Mouse (Mus musculus): ENCODE results near the gene Bicc1.

The Bicc1 gene

GRCm38 (mm10) chr10:71120121-71120768 is 39.3 kb downstream of the Bicc1 start:
- DNase-seq, result no peak

- DNase-seq, result peak; percentile 17
These were observed 40.2 kb downstream of the Bicc1 start for GRCm38 (mm10) chr10:71119120-71119847.

GRCm38 (mm10) chr10:71117766-71118165 is 41.7 kb downstream of the Bicc1 start:
- no peak for DNase-seq

GRCm38 (mm10) chr10:71114260-71114920 is 45.1 kb downstream of the Bicc1 start:
- peak; percentile 30 for DNase-seq

GRCm38 (mm10) chr10:71106491-71107205 is 52.9 kb downstream of the Bicc1 start:
- no peak for DNase-seq

GRCm38 (mm10) chr10:71104791-71105190 is 54.7 kb downstream of the Bicc1 start:
- DNase-seq, result no peak

GRCm38 (mm10) chr10:71100815-71101499 is 58.5 kb downstream of the Bicc1 start:
- no peak for DNase-seq

GRCm38 (mm10) chr10:71094707-71095254 is 64.7 kb downstream of the Bicc1 start:
- no peak for DNase-seq

- DNase-seq, result no peak
These were observed 66.2 kb downstream of the Bicc1 start for GRCm38 (mm10) chr10:71093312-71093711.

GRCm38 (mm10) chr10:71087359-71087716 is 72.2 kb downstream of the Bicc1 start:
- no peak for DNase-seq

- no peak for DNase-seq
These were observed 72.7 kb downstream of the Bicc1 start for GRCm38 (mm10) chr10:71086571-71087358.

- no peak for DNase-seq
These were observed 76.5 kb downstream of the Bicc1 start for GRCm38 (mm10) chr10:71082986-71083385.

- no peak for DNase-seq
These were observed 80.6 kb downstream of the Bicc1 start for GRCm38 (mm10) chr10:71078856-71079255.

- no peak for DNase-seq
These were observed 94.5 kb downstream of the Bicc1 start for GRCm38 (mm10) chr10:71065009-71065408.

- DNase-seq, result no peak
These were observed 94.9 kb downstream of the Bicc1 start for GRCm38 (mm10) chr10:71064576-71064975.

- peak; percentile 51 for DNase-seq
These were observed 97.3 kb downstream of the Bicc1 start for GRCm38 (mm10) chr10:71062151-71062550.

- DNase-seq, result no peak
These were observed 99.2 kb downstream of the Bicc1 start for GRCm38 (mm10) chr10:71060269-71060668.

GRCm38 (mm10) chr10:71058616-71059247 is 100.8 kb downstream of the Bicc1 start:
- DNase-seq, result peak; percentile 68

GRCm38 (mm10) chr10:71058070-71058469 is 101.4 kb downstream of the Bicc1 start:
- DNase-seq, result no peak

- no peak for DNase-seq
These were observed 106.8 kb downstream of the Bicc1 start for GRCm38 (mm10) chr10:71052748-71053147.

GRCm38 (mm10) chr10:71052208-71052607 is 107.3 kb downstream of the Bicc1 start:
- DNase-seq, result peak; percentile 16
